Mouse (Mus musculus): Measurements from ENCODE around the gene Wdr46. TPM values are rescaled to one million over a fixed set of nuclear protein-coding genes. Genes with fewer than 3 reads are reported as not detected.
"Not testable (repeated sequence)": the region's sequence is repeated elsewhere in the genome, so short reads cannot be mapped to it uniquely, and the experiment has no call there.

Wdr46 gene
- total RNA-seq, 2 experiments from 2014 or later, result 12.6 to 15.0 TPM

- no peak for DNase-seq (ENCODE audit: low spot score in 2 of 2)
- intact Hi-C loops (cut with DNase I), result loop anchor here (5.0 kb wide), 1 partner anchor 41 kb away; no protein-coding TSS in a partner anchor
Measured at GRCm38 (mm10) chr17:33965846-33966550, 25.5 kb downstream of the Wdr46 start.

DNA sequence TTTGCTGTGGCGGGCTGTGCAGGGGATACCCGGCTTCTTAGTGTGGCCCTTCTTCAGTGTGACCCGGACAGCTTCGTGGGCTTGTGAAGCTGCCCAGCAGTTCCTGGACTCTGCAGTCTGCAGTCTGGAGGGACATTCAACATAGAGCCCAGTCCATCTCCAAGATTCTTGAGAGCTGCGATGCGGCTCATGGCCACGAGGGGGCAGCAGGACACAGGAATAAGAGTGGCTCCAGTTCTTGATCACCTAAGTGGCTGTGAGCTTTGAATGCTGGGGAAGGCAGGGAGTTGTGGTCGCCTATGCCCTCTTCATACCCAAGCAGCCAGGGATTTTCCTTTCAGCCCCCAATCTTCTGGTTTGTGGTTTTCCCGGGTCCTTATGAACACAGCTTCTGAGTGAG lies 28.0 kb downstream of the Wdr46 start:
- intact Hi-C loops (cut with DNase I), result loop anchor here (5.0 kb wide), 1 partner anchor 39 kb away; no protein-coding TSS in a partner anchor
- peak; percentile 58 to 70 for DNase-seq (ENCODE audit: low spot score in 2 of 2)

- intact Hi-C loops (cut with DNase I), result loop anchor here (5.0 kb wide), 1 partner anchor 38 kb away; no protein-coding TSS in a partner anchor
- DNase-seq (ENCODE audit: low spot score in 2 of 2), result no peak
Measured at GRCm38 (mm10) chr17:33968927-33969326, 28.5 kb downstream of the Wdr46 start.

DNA sequence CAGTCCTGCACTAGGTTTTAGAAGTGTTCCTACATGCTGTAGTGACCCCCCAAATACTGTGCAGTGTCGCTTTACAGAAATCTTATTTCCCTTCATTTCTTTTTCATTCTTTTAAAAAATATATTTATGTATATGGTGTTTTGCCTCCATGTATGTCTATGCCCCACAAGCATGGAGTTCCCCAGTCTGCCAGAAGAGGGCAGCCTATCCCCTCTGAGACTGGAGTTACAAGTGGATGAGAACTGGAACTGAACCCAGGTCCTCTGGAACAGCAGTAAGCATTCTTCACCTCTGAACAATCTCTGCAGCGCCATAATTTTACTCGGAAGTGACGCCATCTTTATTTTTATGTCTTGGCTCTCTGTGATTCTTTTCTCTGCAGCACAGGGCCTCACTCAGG lies 28.9 kb downstream of the Wdr46 start:
- intact Hi-C loops (cut with DNase I), result loop anchor here (5.0 kb wide), 1 partner anchor 38 kb away; no protein-coding TSS in a partner anchor
- DNase-seq (ENCODE audit: low spot score in 2 of 2), result no peak

GRCm38 (mm10) chr17:33972691-33973090 lies 32.2 kb downstream of the Wdr46 start:
- intact Hi-C loops (cut with DNase I), result no loop called here
- no peak for DNase-seq (ENCODE audit: low spot score in 2 of 2)

GRCm38 (mm10) chr17:33973572-33973971 lies 33.1 kb downstream of the Wdr46 start:
- intact Hi-C loops (cut with DNase I), result no loop called here
- no peak for DNase-seq (ENCODE audit: low spot score in 2 of 2)

DNA sequence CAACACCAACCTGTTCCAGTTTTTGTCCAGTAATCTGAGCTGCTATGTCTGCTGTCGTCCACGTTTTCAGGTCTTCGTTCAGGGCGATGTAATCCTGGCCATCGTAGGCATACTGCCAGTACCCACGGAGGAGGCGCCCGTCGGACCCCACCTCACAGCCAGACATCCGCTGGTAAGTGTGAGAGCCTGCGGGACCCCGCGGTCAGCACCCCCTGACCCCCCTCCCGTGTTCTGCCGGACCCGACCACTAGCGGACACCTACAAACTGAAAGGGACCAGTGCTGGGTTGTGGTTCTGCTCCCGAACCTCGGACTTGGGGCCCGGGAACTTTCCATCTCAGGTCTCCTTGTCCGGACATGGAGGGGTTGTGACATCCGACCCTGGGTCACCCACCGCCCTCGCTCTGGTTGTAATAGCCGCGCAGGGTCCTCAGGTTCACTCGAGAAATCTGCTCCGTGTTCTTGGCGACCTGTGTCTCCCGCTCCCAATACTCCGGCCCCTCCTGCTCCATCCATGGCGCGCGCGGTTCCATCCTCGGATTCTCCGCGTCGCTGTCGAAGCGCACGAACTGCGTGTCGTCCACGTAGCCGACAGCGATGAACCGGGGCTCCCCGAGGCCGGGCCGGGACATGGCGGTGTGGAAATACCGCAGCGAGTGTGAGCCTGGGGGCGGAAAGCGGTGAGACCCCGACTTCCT lies 37.5 kb downstream of the Wdr46 start:
- no peak for DNase-seq (ENCODE audit: low spot score in 2 of 2)
- intact Hi-C loops (cut with DNase I), result no loop called here

- DNase-seq (ENCODE audit: low spot score in 2 of 2), result peak in 1 of 2 experiments; percentile 34
- intact Hi-C loops (cut with DNase I), result no loop called here
Measured at GRCm38 (mm10) chr17:33978631-33979031, 38.2 kb downstream of the Wdr46 start.

GRCm38 (mm10) chr17:33979512-33980050 lies 39.1 kb downstream of the Wdr46 start:
- no peak for DNase-seq (ENCODE audit: low spot score in 2 of 2)
- intact Hi-C loops (cut with DNase I), result no loop called here

- DNase-seq (ENCODE audit: low spot score in 2 of 2), result no peak
- intact Hi-C loops (cut with DNase I), result no loop called here
Measured at GRCm38 (mm10) chr17:33980181-33981035, 39.9 kb downstream of the Wdr46 start.

- peak; percentile 81 to 86 for DNase-seq (ENCODE audit: low spot score in 2 of 2)
- intact Hi-C loops (cut with DNase I), result not testable (repeated sequence)
Measured at GRCm38 (mm10) chr17:33981192-33981909, 40.9 kb downstream of the Wdr46 start.

GRCm38 (mm10) chr17:33982136-33982535 lies 41.7 kb downstream of the Wdr46 start:
- DNase-seq (ENCODE audit: low spot score in 2 of 2); intact Hi-C loops (cut with DNase I): not testable (repeated sequence)

DNA sequence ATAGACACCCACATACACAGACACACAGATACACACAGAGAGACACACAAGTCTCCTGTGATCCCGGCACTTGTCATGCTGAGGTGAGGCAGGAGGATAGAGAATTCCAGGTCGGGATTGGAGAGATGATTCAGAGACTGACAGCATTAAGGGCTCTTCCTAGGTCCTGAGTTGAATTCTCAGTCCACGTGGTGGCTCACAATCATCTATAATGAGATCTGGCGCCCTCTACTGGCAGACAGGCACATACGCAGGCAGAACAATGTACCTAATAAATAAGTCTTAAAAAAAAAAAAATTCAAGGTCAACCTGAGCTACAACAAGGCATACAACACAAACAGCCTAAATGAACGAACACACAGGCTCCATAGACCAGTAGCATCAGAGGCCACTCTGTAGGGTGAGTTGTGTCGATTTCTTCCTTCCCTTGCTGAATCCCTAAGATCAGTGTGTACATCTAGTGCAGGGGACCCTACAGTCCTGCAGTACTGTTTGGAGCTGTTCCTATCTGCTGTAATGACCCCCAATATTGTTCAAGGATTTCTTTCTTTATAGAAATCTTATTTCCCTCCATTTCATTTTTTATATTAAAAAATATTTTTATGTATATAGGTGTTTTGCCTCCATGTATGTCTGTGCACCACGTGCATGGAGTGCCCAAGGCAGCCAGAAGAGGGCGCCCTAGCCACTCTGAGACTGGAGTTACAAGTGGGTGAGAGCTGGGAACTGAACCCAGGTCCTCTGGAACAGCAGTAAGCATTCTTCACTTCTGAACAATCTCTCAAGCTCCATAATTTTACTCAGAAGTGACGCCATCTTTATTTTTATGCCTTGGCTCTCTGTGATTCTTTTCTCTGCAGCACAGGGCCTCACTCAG lies 51.6 kb downstream of the Wdr46 start:
- intact Hi-C loops (cut with DNase I), result no loop called here
- no peak for DNase-seq (ENCODE audit: low spot score in 2 of 2)

- no peak for DNase-seq (ENCODE audit: low spot score in 2 of 2)
- intact Hi-C loops (cut with DNase I), result loop anchor here (5.0 kb wide), 1 partner anchor 1297 kb away; no protein-coding TSS in a partner anchor
Measured at GRCm38 (mm10) chr17:33994959-33995358, 54.5 kb downstream of the Wdr46 start.

DNA sequence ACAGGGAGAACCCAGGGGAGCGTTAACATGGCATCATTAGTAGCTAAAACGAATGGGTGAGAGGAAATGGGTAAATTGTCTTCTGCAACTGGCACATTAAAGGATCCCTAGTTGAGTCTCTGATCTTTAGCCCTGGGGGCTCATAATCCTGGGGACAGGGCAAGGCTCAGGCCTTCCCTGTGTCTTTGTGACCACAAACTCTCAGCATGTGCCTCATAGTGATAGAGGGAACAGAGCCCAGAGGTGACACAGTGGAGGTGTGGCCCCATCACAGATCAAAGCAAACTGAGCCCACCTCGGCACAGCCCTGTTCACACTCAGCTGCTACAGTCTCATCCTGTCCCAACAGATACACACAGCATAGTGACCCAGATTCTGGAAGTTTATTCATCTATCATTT lies 55.2 kb downstream of the Wdr46 start:
- DNase-seq (ENCODE audit: low spot score in 2 of 2), result no peak
- intact Hi-C loops (cut with DNase I), result loop anchor here (5.0 kb wide), 1 partner anchor 1297 kb away; no protein-coding TSS in a partner anchor

- not testable (repeated sequence) for DNase-seq (ENCODE audit: low spot score in 2 of 2)
- intact Hi-C loops (cut with DNase I), result loop anchor here (5.0 kb wide), 1 partner anchor 1295 kb away; no protein-coding TSS in a partner anchor
Measured at GRCm38 (mm10) chr17:33997025-33997424, 56.6 kb downstream of the Wdr46 start.

DNA sequence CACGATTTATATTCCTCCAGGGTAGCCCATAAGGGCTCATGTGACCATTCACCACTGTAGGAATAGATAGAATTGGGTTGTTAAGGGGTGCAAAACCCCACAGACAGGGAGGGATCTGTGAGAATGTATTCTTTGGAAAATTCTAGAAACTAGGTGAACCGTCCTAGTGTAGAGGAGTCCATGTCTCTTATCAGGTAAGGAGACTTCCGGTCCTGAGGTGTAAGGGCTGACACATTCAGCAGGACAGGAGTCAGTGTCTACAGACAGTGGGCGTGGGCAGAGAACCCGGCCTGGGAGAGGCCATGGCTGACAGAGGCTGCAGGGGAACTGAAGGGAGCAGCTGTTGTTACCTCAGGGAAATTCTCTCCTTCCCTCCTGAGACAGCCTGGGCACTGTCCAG lies 58.2 kb downstream of the Wdr46 start:
- not testable (repeated sequence) for DNase-seq (ENCODE audit: low spot score in 2 of 2)
- intact Hi-C loops (cut with DNase I), result loop anchor here (5.0 kb wide), 1 partner anchor 1294 kb away; no protein-coding TSS in a partner anchor
